Mouse (Mus musculus): ENCODE measurements around the gene Gm20850.
"Not testable (repeated sequence)": the region's sequence is repeated elsewhere in the genome, so short reads cannot be mapped to it uniquely, and the experiment has no call there.

Gm20850 gene

DNA sequence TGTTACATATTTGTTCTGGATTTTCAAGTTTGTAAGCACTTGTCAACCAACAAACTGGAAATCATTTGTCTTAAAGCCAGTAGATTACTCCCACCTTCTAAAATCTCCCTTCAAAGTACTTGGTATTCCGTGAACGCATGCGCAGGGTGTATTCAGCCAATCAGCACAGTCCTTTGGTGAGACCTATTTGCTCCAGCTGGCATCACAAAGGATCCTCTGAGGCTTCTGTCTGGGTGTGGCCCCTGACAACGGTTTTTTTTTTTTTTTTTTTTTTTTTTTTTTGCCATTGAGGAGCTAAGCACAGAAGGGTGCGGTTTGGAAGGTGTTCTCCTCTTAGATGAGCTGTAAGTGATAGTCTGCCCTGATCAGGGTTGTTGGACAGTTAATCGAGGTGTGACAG lies at the start of gene Gm20850:
Gene Gm20850, plus strand, starts transcription at position 301 of the 400 bp plus-strand sequence.
- not testable (repeated sequence) for DNase-seq (ENCODE audit: low spot score)
